Comparison of ENCODE assay signal across 13 mouse cellular contexts in genomic region chr2:146262215-146262614, GRCm38 (mm10). TPM values are rescaled to one million over a fixed set of nuclear protein-coding genes. Genes with fewer than 3 reads are reported as not detected.
DNase-seq lines count a peak whose midpoint lies in the region; ATAC-seq lines count a peak whose summit lies in the region.
"Had no signal": no experiment of that assay in that cellular context is flagged by ENCODE, and none has a peak within 500 bp of the region (broad histone marks: within the 10 kb centered on the region; RNA-seq: fewer than 3 reads in every experiment).

No protein-coding gene starts in this region.

- intact Hi-C loops in heart, postnatal 14 days (cut with DNase I), result no loop called here

- H3K27me3 ChIP-seq in kidney, embryonic 15.5 days, result no peaks in the 10 kb centered on the region
- no peaks in the 10 kb centered on the region for H3K27me3 ChIP-seq in forebrain, embryonic 11.5 days (ENCODE audit: control insufficient read depth, insufficient read depth, low read length)
- no peaks in the 10 kb centered on the region for H3K27me3 ChIP-seq in limb, embryonic 11.5 days (ENCODE audit: control insufficient read depth, insufficient read depth, low read length)
- H3K27me3 ChIP-seq in neural tube, embryonic 14.5 days (ENCODE audit: control insufficient read depth, insufficient read depth, low read length), result no peaks in the 10 kb centered on the region
- H3K27me3 ChIP-seq: stomach, embryonic 15.5 days had no signal

- no peak overlapping the region for H3K27ac ChIP-seq in kidney, embryonic 15.5 days
- H3K27ac ChIP-seq in forebrain, embryonic 11.5 days (ENCODE audit: low read depth, low read length), result no peak overlapping the region
- H3K27ac ChIP-seq in limb, embryonic 11.5 days (replicated peaks; ENCODE audit: low read depth, low read length), result no peak overlapping the region
- no peak overlapping the region for H3K27ac ChIP-seq in neural tube, embryonic 14.5 days (ENCODE audit: low read depth, low read length)
- H3K27ac ChIP-seq: left cerebral cortex, adult 2 months; macrophage; stomach, embryonic 15.5 days had no signal

- no peak overlapping the region for H3K4me3 ChIP-seq in kidney, embryonic 15.5 days (replicated peaks)
- no peak overlapping the region for H3K4me3 ChIP-seq in forebrain, embryonic 11.5 days (ENCODE audit: low read depth, low read length)
- H3K4me3 ChIP-seq in limb, embryonic 11.5 days (ENCODE audit: low read depth, low read length), result no peak overlapping the region
- no peak overlapping the region for H3K4me3 ChIP-seq in neural tube, embryonic 14.5 days (ENCODE audit: low read depth, low read length)
- H3K4me3 ChIP-seq: left cerebral cortex, adult 2 months; stomach, embryonic 15.5 days had no signal

- no peak overlapping the region for H3K9ac ChIP-seq in kidney, embryonic 15.5 days
- H3K9ac ChIP-seq in forebrain, embryonic 11.5 days (ENCODE audit: low read length), result no peak overlapping the region
- H3K9ac ChIP-seq in limb, embryonic 11.5 days (ENCODE audit: low read length), result no peak overlapping the region
- H3K9ac ChIP-seq in neural tube, embryonic 14.5 days (replicated peaks; ENCODE audit: low read depth, low read length), result no peak overlapping the region
- H3K9ac ChIP-seq: stomach, embryonic 15.5 days had no signal

- H3K36me3 ChIP-seq in kidney, embryonic 15.5 days, result no peaks in the 10 kb centered on the region
- no peaks in the 10 kb centered on the region for H3K36me3 ChIP-seq in forebrain, embryonic 11.5 days (ENCODE audit: control insufficient read depth, insufficient read depth, low read length)
- no peaks in the 10 kb centered on the region for H3K36me3 ChIP-seq in limb, embryonic 11.5 days (ENCODE audit: control insufficient read depth, insufficient read depth, low read length)
- H3K36me3 ChIP-seq in neural tube, embryonic 14.5 days (ENCODE audit: control insufficient read depth, insufficient read depth, low read length), result no peaks in the 10 kb centered on the region
- H3K36me3 ChIP-seq: stomach, embryonic 15.5 days had no signal

- H3K4me2 ChIP-seq in kidney, embryonic 15.5 days, result no peak overlapping the region
- no peak overlapping the region for H3K4me2 ChIP-seq in forebrain, embryonic 11.5 days (ENCODE audit: low read depth, low read length, severe bottlenecking)
- H3K4me2 ChIP-seq in limb, embryonic 11.5 days (ENCODE audit: low read depth, severe bottlenecking), result no peak overlapping the region
- H3K4me2 ChIP-seq in neural tube, embryonic 14.5 days (ENCODE audit: low read depth, low read length), result no peak overlapping the region
- H3K4me2 ChIP-seq: stomach, embryonic 15.5 days had no signal

- peak; percentile 88 for ATAC-seq in kidney, embryonic 15.5 days (replicated peaks; ENCODE audit: low FRiP score)
- ATAC-seq in forebrain, embryonic 11.5 days (replicated peaks; ENCODE audit: low FRiP score), result peak; percentile 77
- peak; percentile 78 for ATAC-seq in limb, embryonic 11.5 days (ENCODE audit: insufficient number of reproducible peaks, low FRiP score, low TSS enrichment, low read depth)
- peak; percentile 76; the same call in 1 of the 2 replicates for ATAC-seq in neural tube, embryonic 14.5 days (ENCODE audit: low read depth)

- WGBS in kidney, embryonic 15.5 days, result 27% methylated on average over 10 of the region's 10 CpGs
- WGBS in forebrain, embryonic 11.5 days, result 6% methylated on average over 10 of the region's 10 CpGs
- WGBS in limb, embryonic 11.5 days, result 13% methylated on average over 10 of the region's 10 CpGs
- WGBS in neural tube, embryonic 14.5 days, result 5% methylated on average over 10 of the region's 10 CpGs

- H3K4me1 ChIP-seq in kidney, embryonic 15.5 days, result peaks cover 3% of the 10 kb centered on the region; the same call in 1 of the 2 replicates
- peaks cover 25% of the 10 kb centered on the region for H3K4me1 ChIP-seq in forebrain, embryonic 11.5 days (replicated peaks; ENCODE audit: control insufficient read depth, insufficient read depth, low read length)
- H3K4me1 ChIP-seq in limb, embryonic 11.5 days (ENCODE audit: control insufficient read depth, insufficient read depth, low read length), result peaks cover 10% of the 10 kb centered on the region
- H3K4me1 ChIP-seq in neural tube, embryonic 14.5 days (ENCODE audit: control insufficient read depth, insufficient read depth, low read length), result peaks cover 24% of the 10 kb centered on the region
- H3K4me1 ChIP-seq: stomach, embryonic 15.5 days had no signal

- no peaks in the 10 kb centered on the region for H3K9me3 ChIP-seq in kidney, embryonic 15.5 days (replicated peaks)
- H3K9me3 ChIP-seq in forebrain, embryonic 11.5 days (ENCODE audit: control insufficient read depth, low read length), result no peaks in the 10 kb centered on the region
- H3K9me3 ChIP-seq in limb, embryonic 11.5 days (ENCODE audit: control insufficient read depth, low read length), result no peaks in the 10 kb centered on the region
- H3K9me3 ChIP-seq in neural tube, embryonic 14.5 days (ENCODE audit: control insufficient read depth, low read length), result no peaks in the 10 kb centered on the region
- H3K9me3 ChIP-seq: stomach, embryonic 15.5 days had no signal

- no peak for DNase-seq in kidney, postnatal 25 days
- peak; percentile 67 for DNase-seq in forebrain, embryonic 11.5 days (ENCODE audit: low spot score)
- DNase-seq in limb, embryonic 11.5 days (ENCODE audit: low spot score), result peak; percentile 56
- DNase-seq in heart, postnatal 14 days, result no peak
- DNase-seq in layer of hippocampus, postnatal 14 days (ENCODE audit: low spot score in 2 of 2), result no peak
- no peak for DNase-seq in kidney, adult 9 months
- DNase-seq: cerebellum, adult 2 months; heart, postnatal 10 days had no signal

RNA-seq across cellular contexts. Expression of gene Insm1, which starts 40.5 kb away (rescaled TPM):
- 0.05 and 0.16 TPM in 2 replicates for polyA plus RNA-seq in kidney, embryonic 15.5 days (2015; fragmentation: Nextera tagmentation; extraction: Ambion mirVana)
- polyA plus RNA-seq in forebrain, embryonic 11.5 days (2014; fragmentation: Nextera tagmentation; extraction: Ambion mirVana), result 5.0 and 8.7 TPM in 2 replicates
- 0.06 and 0.09 TPM in 2 replicates for polyA plus RNA-seq in limb, embryonic 11.5 days (2014; fragmentation: Nextera tagmentation; extraction: Ambion mirVana)
- 1.4 and 1.8 TPM in 2 replicates for polyA plus RNA-seq in neural tube, embryonic 14.5 days (2014; fragmentation: Nextera tagmentation; extraction: Ambion mirVana)
- total RNA-seq in heart, postnatal 14 days (2021), result under 1 TPM in 1 of 2 experiments, not detected in 1; 0.12 TPM
- 1 to 10 TPM; 7.2 to 8.4 TPM for total RNA-seq in layer of hippocampus, postnatal 14 days (2021)
- total RNA-seq: heart, postnatal 10 days had no signal
- polyA plus RNA-seq: macrophage had no signal

Comparison
In these comparisons a context has a peak if more than half of its experiments do, and no peak if none do; other contexts are left out.
1. DNase-seq: peak in forebrain, embryonic 11.5 days (single experiment) and limb, embryonic 11.5 days (single experiment); none in kidney, postnatal 25 days (0 of 2), heart, postnatal 14 days (0 of 2), layer of hippocampus, postnatal 14 days (0 of 2) and kidney, adult 9 months (single experiment).
2. Peak in every context shown above with its lines, with median percentiles within 50 percentile points of each other: ATAC-seq.